Mouse (Mus musculus) testis, adult 2 months (tissue): ENCODE measurements around the gene Fgd2.

Source experiments
- CTCF ChIP-seq: fragments of 200-500 bp; IDR thresholded peaks from 2 replicates; pipeline ENCODE4 v1.5.1; 2012; ENCODE audit warnings: low read depth, mild to moderate bottlenecking, inconsistent platforms, low read length, moderate library complexity; ENCODE audit not compliant: control insufficient read depth, insufficient read depth, insufficient replicate concordance
- POLR2A ChIP-seq: fragments of 200-500 bp; IDR thresholded peaks from 2 replicates; pipeline ENCODE4 v1.6.1; 2012; ENCODE audit warnings: low read depth, mild to moderate bottlenecking, inconsistent platforms, low read length, moderate library complexity; ENCODE audit not compliant: control insufficient read depth

- TF ChIP-seq POLR2A (no peak), CTCF (no peak)
These were observed 30.6 kb downstream of the Fgd2 start for GRCm38 (mm10) chr17:29391280-29391679.
